Mouse (Mus musculus) spleen, adult 2 months (tissue): ENCODE results near the gene Vsig10.

Experiments used
- CTCF ChIP-seq: fragments of 200-500 bp; IDR thresholded peaks from 2 replicates; pipeline ENCODE4 v1.5.1; 2011; ENCODE audit warnings: mild to moderate bottlenecking, inconsistent platforms; ENCODE audit not compliant: insufficient read depth, insufficient read length, insufficient replicate concordance; ENCODE audit errors: extremely low read depth
- POLR2A ChIP-seq: fragments of 200-500 bp; IDR thresholded peaks from 2 replicates; pipeline ENCODE4 v1.6.1; 2011; ENCODE audit warnings: low read depth, low read length, inconsistent platforms

DNA sequence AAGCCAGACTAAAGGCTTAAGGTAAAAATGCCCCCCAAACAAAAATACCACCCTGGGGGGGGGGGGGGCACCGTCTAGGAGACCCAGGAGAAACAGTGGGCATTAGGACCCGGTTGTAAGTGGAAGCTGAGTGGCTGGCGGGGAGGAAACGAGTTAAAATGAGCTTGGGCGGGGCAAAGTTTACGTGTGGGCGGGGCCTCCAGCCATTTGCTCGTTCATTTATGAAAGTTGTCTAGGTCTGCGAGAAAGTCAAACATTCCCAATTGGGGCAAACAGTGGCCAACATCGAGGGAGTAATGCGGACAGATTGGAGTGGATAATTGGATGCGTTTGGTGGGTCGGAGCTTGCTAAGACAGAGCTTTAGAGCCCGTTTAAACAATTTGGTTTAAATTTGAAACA lies 5.5 kb upstream of the Vsig10 start:
- no peak for TF ChIP-seq CTCF
- TF ChIP-seq POLR2A = no peak
